Mouse (Mus musculus): Measurements from ENCODE around the gene Ghitm. TPM values are rescaled to one million over a fixed set of nuclear protein-coding genes. Genes with fewer than 3 reads are reported as not detected.

Gene Ghitm
- polyA plus RNA-seq (2012; fragmentation: generic; extraction: Trizol), result 10 to 100 TPM; 15.2 to 69.5 TPM

GRCm38 (mm10) chr14:37135127-37135593 is at the start of gene Ghitm:
Gene Ghitm, minus strand, starts transcription at chr14:37135272.

GRCm38 (mm10) chr14:37113922-37114321 is 21.1 kb downstream of the Ghitm start, which contains the start of gene 2610528A11Rik:
Gene 2610528A11Rik, minus strand, starts transcription at chr14:37114022.

GRCm38 (mm10) chr14:37097956-37098530 is 37.0 kb downstream of the Ghitm start, which contains the start of gene Cdhr1:
Gene Cdhr1, minus strand, starts transcription at chr14:37098347.

Other genes with a start within 250 kb of the Ghitm start
- 1 to 10 TPM; 1.2 to 5.9 TPM for gene Ccser2, start 166.5 kb downstream of the Ghitm start, polyA plus RNA-seq (2012; fragmentation: generic; extraction: Trizol)
- gene Rgr, start 86.3 kb downstream of the Ghitm start, polyA plus RNA-seq (2012; fragmentation: generic; extraction: Trizol), result not detected
- gene Lrit1, start 80.4 kb downstream of the Ghitm start, polyA plus RNA-seq (2012; fragmentation: generic; extraction: Trizol), result not detected
- not detected for gene Lrit2, start 67.3 kb downstream of the Ghitm start, polyA plus RNA-seq (2012; fragmentation: generic; extraction: Trizol)
- under 1 TPM; 0.01 to 0.37 TPM for gene Cdhr1, start 36.9 kb downstream of the Ghitm start, polyA plus RNA-seq (2012; fragmentation: generic; extraction: Trizol)
- gene 2610528A11Rik, start 21.2 kb downstream of the Ghitm start, polyA plus RNA-seq (2012; fragmentation: generic; extraction: Trizol), result under 1 TPM; 0.12 to 0.66 TPM

Measured in C3H10T1/2 (cell line).